Mouse (Mus musculus): ENCODE data around the gene Rxfp4. TPM values are rescaled to one million over a fixed set of nuclear protein-coding genes. Genes with fewer than 3 reads are reported as not detected.

Gene Rxfp4
- polyA plus RNA-seq, 1 experiment from 2014 or later, result 0.19 TPM

DNA sequence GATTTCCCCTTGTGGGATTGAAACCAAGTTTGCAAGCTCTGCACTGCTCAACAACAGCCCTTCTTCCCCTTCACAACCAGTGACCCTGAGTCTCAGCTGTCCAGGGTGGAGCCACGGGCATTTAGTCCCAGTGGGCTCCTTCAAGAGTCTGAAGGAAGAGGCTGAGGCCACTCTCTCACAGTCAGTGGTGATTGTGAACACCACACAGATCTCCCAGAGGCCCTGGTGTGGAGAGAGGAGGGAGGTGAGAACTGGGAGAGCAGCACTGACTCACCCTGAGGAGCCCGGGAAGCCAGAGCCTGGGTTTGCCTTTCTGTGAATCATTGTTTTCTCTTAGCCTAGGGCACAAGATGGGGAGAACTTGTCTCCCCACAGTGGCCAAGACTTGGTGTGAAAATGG is 28.0 kb downstream of the Rxfp4 start:
- Histone ChIP-seq H3K36me3 (peaks cover 17% of the 10 kb centered on the region), H3K4me2 (0 out of 2 replicates have a peak overlapping the region, but pooled peaks have one; percentile 4), H3K9me3 (no peaks in the 10 kb centered on the region), H3K4me3 (0 out of 2 replicates have a peak overlapping the region, but pooled peaks have one; percentile 83), H3K9ac (no peak overlapping the region), H3K27ac (peak overlapping the region; percentile 97), H3K4me1 (peaks cover 51% of the 10 kb centered on the region), H3K27me3 (no peaks in the 10 kb centered on the region)
- ATAC-seq (ENCODE audit: insufficient number of reproducible peaks, low FRiP score, low TSS enrichment, low read depth), result no peak
- WGBS, result 47% methylated on average over 2 of the region's 2 CpGs

DNA sequence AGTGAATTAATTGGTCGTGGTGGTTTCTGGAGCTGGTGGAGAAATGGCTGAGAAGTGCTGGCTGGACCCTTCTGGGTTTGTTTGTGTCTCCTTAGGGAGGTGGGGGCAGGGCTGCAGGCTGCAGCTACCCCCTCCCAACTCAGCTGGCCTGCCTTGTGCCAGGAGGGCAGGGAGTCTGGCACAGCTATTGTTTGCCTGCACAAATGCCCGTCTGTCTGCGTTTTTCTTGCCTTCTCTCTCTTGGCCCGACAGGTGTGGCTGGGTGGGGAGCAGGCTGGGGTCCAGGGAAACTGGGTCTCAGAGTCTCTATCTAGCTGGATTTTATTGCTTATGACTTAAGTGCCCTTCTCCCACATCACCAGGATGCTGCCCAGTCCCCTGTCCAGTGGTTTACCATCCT is 28.6 kb downstream of the Rxfp4 start:
- H3K4me1 ChIP-seq, result peaks cover 52% of the 10 kb centered on the region
- ATAC-seq (ENCODE audit: insufficient number of reproducible peaks, low FRiP score, low TSS enrichment, low read depth), result no peak
- peak overlapping the region; percentile 83 for H3K4me3 ChIP-seq
- peak overlapping the region; percentile 97 for H3K27ac ChIP-seq
- no peaks in the 10 kb centered on the region for H3K27me3 ChIP-seq
- H3K36me3 ChIP-seq, result peaks cover 11% of the 10 kb centered on the region; the same call in 1 of the 2 replicates
- no peaks in the 10 kb centered on the region for H3K9me3 ChIP-seq
- H3K4me2 ChIP-seq, result peak overlapping the region; percentile 79
- 31% methylated on average over 4 of the region's 4 CpGs for WGBS
- no peak overlapping the region; the same call in 1 of the 2 replicates for H3K9ac ChIP-seq

DNA sequence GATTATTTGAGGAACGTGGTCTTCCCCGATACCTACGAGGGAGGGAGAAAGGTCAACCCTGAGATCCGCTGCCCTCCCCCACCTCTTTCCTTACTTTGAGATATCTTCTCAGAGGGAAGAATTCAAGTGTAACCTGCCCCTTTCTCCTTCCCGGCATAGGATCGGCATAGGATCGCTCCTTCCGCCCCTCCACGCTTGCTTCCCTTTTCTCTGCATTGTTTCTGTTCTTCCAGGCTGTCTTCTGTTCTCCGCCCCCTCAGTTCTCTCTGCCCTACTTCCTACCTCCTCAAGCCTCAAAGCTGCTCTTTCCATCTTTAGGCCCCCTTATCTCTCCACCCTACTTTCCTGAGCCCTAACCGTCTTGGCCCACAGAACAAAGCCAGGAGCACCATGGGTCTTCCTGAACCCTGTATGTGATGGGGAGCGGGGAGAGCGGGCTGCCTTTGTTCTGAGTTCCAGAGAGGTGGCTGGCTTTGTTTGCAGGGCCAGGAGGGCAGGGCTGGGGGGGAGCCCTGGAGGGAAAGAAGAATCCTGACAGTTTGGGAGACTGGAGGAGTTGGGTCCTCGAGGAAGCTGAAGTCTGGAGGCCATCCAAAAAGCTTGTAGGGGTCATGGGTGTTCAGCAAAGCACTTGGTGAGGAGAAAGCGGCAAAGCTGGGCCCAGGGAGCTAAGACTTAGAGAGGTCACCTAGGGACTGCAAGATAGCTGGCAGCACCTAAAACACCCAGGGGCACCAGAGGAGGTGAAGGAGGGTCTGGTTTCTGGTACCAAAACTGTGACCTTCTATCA is 29.4 kb downstream of the Rxfp4 start:
- peaks cover 51% of the 10 kb centered on the region for H3K4me1 ChIP-seq
- peaks cover 8% of the 10 kb centered on the region; the same call in 1 of the 2 replicates for H3K36me3 ChIP-seq
- peak overlapping the region; percentile 90 for H3K9ac ChIP-seq
- 6% methylated on average over 15 of the region's 15 CpGs for WGBS
- H3K27me3 ChIP-seq, result no peaks in the 10 kb centered on the region
- H3K27ac ChIP-seq, result peak overlapping the region; percentile 97
- no peak for ATAC-seq (ENCODE audit: insufficient number of reproducible peaks, low FRiP score, low TSS enrichment, low read depth)
- H3K9me3 ChIP-seq, result no peaks in the 10 kb centered on the region
- peak overlapping the region; percentile 83 for H3K4me3 ChIP-seq
- H3K4me2 ChIP-seq, result peak overlapping the region; percentile 79

DNA sequence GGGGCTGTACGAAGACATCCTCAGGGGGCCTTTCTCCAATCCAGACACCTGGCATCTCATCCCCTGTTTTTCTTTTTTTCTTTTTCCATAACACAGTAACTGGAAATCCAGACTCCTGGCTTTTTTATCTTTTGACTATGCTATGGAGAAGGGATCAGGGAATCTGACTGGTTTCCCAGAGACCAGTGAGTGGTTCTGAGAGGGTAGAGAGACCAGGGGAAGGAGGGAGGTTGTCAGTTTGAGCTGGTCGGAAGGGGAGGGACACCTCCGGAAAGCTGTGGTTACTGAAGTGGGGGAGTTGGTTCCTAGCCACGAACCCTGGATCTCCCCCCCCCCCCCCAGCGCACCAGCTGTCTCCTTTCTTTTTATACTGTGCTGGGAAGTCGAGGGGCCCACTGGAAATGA is 30.0 kb downstream of the Rxfp4 start:
- peaks cover 51% of the 10 kb centered on the region for H3K4me1 ChIP-seq
- no peaks in the 10 kb centered on the region for H3K9me3 ChIP-seq
- no peak for ATAC-seq (ENCODE audit: insufficient number of reproducible peaks, low FRiP score, low TSS enrichment, low read depth)
- peak overlapping the region; percentile 83 for H3K4me3 ChIP-seq
- WGBS, result 2% methylated on average over 4 of the region's 6 CpGs
- H3K27ac ChIP-seq, result peak overlapping the region; percentile 97
- H3K36me3 ChIP-seq, result peaks cover 8% of the 10 kb centered on the region; the same call in 1 of the 2 replicates
- H3K27me3 ChIP-seq, result no peaks in the 10 kb centered on the region
- peak overlapping the region; percentile 90 for H3K9ac ChIP-seq
- peak overlapping the region; percentile 79 for H3K4me2 ChIP-seq

DNA sequence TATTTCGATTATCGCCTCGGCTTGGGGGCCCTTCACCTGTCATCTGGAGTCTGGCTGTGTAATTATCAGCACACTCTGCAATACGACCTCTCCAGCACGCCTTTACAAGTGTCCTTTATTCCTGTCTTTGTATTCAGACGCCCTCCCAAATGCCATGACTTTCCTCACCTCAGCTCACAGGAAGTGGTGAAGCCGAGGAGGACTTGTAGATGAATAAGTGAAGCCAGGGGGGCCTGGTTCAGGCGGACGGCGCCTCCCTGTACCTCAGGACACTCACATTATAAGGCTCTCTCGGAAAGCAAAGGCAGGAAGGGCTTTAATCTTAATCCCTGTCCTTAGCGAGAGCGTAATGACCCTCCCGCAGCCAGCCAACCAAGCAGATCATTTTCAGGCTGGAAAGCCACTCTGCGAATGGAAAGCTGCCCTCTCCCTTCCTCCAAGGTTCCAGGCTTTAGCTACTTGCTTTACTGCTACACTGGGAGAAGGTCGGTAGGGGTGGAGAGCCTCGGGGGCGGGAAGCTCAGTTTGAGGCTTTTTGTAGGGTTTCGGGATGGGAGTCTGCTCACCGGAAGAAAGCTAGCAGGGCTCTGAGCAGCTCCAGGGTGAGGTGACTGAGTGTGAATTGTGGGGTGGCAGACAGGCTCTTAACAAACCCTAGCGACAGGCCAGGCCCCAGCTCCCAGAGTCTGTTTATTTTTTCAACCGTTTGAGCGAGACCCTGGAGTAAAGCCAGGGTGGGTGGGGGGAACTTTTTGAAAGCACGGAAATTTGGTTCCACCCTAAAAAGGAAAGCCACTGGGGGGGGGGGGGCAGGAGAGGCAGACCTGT is 30.6 kb downstream of the Rxfp4 start:
- Histone ChIP-seq H3K9me3 (no peaks in the 10 kb centered on the region), H3K27me3 (no peaks in the 10 kb centered on the region), H3K27ac (peak overlapping the region; percentile 97), H3K36me3 (peaks cover 4% of the 10 kb centered on the region; the same call in 1 of the 2 replicates), H3K4me1 (peaks cover 54% of the 10 kb centered on the region), H3K4me3 (peak overlapping the region; percentile 83), H3K9ac (peak overlapping the region; percentile 90), H3K4me2 (peak overlapping the region; percentile 79)
- no peak for ATAC-seq (ENCODE audit: insufficient number of reproducible peaks, low FRiP score, low TSS enrichment, low read depth)
- under 1% methylated on average over 24 of the region's 24 CpGs for WGBS

DNA sequence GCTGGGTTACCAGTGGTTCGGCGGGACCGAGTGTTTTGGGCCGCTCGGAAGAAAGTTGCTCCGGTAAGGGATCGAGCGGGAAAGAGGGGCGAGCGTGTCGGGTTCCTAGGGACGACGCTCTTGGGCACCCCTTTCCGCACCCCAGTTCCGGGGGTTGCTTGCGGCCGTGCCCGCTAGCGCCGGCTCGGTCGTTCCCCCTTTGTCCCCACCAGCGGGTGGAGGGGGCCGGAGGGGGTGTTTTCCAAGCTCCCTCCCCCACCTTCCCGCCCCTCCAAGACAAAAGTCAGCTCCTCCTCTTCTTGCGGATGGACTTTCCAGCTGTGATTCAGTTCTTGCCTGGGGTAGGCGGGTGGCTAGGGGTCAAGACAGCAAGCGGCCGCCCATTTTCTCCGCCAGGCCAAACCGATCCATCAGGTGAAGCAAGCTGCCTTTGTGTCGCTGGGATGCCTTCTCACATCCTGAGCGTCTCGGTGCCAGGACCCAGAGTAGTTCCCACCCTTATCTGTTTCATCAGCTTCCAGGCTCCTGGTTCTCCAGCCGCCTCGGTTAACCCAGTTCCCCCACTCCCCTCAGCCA is 31.3 kb downstream of the Rxfp4 start:
- H3K27ac ChIP-seq, result peak overlapping the region; percentile 97
- H3K4me1 ChIP-seq, result peaks cover 58% of the 10 kb centered on the region
- H3K4me2 ChIP-seq, result peak overlapping the region; percentile 79
- H3K27me3 ChIP-seq, result no peaks in the 10 kb centered on the region
- under 1% methylated on average over 36 of the region's 36 CpGs for WGBS
- H3K9me3 ChIP-seq, result no peaks in the 10 kb centered on the region
- H3K9ac ChIP-seq, result peak overlapping the region; percentile 90
- peak overlapping the region; percentile 83 for H3K4me3 ChIP-seq
- peaks cover 4% of the 10 kb centered on the region; the same call in 1 of the 2 replicates for H3K36me3 ChIP-seq
- peak; percentile 41 for ATAC-seq (ENCODE audit: insufficient number of reproducible peaks, low FRiP score, low TSS enrichment, low read depth)

DNA sequence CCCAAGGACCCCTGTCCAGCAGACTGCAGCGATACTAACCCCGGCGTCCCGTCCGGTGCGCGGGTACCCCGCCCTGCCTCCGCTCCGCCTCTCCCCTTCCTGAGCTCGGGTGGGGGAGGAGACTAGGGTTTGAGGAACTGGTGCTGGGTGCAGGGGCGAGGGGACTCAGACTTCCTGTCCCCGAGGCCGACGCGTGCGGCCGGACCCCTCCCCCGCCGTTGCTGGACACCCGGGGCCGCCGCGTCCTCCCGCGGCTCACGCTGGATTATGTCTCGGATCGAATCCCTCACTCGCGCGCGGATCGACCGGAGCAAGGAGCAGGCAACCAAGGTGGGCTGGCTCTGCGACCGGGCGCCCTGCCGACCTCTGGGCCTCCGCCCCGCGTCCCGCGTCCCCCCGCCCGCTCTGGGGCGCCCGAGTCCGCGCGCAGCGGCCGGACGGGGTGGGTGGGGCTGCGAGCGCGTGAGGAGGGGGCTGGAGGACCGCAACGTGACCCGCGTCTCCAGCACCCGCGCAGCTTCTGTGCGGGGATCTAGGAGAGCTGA is 31.9 kb downstream of the Rxfp4 start:
- ATAC-seq (ENCODE audit: insufficient number of reproducible peaks, low FRiP score, low TSS enrichment, low read depth), result peak; percentile 74
- WGBS, result under 1% methylated on average over 60 of the region's 64 CpGs
- Histone ChIP-seq H3K36me3 (peaks cover under 1% of the 10 kb centered on the region; the same call in 1 of the 2 replicates), H3K9ac (peak overlapping the region; percentile 90), H3K4me3 (peak overlapping the region; percentile 83), H3K27ac (peak overlapping the region; percentile 97), H3K9me3 (no peaks in the 10 kb centered on the region), H3K4me2 (peak overlapping the region; percentile 79), H3K27me3 (no peaks in the 10 kb centered on the region), H3K4me1 (peaks cover 58% of the 10 kb centered on the region)

DNA sequence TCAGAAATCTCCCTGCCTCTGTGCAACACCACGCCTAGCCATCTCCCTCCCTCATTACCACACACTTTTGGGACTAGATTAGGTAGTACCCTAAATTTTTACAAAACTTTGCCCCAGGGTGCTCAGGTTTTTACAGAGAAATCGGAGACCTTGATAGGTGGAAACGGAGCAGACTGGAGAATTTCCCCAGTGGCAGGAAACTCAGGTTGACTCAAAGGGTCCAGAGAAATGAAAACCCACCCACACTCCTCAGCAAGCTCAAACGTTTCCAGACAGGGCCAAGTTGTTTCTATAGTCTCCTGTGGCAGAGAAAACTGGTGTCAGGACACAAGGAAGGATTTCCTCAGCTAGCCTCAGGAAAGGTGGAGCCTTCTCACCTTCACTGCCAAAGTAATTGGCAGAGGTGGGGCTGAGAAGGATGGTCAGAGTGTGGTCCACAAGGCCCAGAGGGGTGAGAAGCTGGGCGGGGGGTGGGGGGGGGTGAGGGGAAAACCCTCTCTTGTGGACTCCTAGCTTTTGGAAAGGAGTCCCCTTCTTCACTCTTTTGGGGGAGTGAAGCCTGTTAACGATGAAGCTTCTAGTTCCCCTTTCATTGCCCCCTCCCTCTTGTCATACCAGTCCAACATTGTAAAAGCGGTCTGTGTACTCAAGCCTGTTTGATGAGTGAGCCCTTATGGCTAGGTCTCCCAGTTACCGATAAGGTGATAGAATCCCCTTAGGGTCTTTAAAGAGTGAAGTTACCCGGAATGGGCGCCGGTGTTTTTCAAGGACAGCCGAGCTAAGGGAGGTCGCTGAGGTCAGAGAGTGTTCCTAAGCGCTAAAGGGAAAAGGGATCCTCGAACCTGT is 32.6 kb downstream of the Rxfp4 start:
- Histone ChIP-seq H3K27ac (peak overlapping the region; percentile 97), H3K4me1 (peaks cover 62% of the 10 kb centered on the region), H3K4me2 (peak overlapping the region; percentile 79), H3K27me3 (no peaks in the 10 kb centered on the region), H3K36me3 (no peaks in the 10 kb centered on the region), H3K9me3 (no peaks in the 10 kb centered on the region), H3K9ac (peak overlapping the region; percentile 90), H3K4me3 (peak overlapping the region; percentile 83)
- ATAC-seq (ENCODE audit: insufficient number of reproducible peaks, low FRiP score, low TSS enrichment, low read depth), result no peak
- WGBS, result 6% methylated on average over 15 of the region's 15 CpGs

DNA sequence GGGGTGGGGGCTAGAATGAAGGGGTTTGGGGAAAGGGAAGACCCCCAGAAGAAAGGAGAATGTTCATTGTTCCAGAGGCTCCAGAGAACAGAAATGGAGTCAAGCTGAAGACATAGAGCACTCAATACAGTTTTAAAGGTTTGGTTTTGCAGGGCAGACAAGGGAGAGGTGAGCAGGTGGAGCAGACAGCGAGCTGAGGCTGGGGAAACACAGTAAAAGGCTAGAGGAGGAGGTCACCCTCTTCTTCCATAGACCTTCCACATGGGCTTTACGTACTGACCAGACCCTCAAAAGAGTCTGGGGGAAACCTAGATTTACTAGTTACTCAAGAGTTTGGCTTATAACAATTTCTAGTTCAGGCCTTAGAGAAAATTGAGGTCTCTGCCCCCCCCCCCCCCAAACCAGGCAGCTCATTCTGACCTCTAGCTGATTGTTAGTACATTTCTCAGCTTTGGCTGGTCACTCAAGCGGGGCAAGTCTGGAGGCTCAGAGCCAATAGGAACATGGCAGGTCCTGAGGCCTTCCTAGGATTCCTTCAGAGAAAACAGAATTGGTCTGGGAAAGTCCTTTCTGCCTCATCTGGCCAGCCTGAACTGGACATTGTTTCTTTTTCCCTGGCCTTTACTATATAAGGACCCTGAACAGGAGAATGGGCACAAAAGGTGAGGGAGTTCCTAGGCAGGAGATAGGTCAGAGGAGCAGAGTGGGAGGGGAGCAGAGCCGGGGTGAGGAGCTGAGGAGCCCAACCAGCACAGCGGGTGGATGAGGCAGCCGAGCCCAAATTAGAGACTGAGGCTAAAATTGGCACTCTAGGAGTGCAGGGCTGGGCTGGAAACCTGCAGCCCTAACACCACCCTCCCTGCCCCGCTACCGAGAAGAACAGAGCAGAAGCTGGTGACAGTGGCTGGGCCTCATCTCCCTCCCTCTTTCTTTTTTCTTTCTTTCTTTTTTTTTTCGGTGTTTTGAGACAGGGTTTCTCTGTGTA is 33.5 kb downstream of the Rxfp4 start:
- 54% methylated on average over 9 of the region's 9 CpGs for WGBS
- no peaks in the 10 kb centered on the region for H3K27me3 ChIP-seq
- peak overlapping the region; percentile 79; the same call in 1 of the 2 replicates for H3K4me2 ChIP-seq
- no peaks in the 10 kb centered on the region for H3K36me3 ChIP-seq
- H3K4me3 ChIP-seq, result no peak overlapping the region
- ATAC-seq (ENCODE audit: insufficient number of reproducible peaks, low FRiP score, low TSS enrichment, low read depth), result no peak
- H3K9me3 ChIP-seq, result no peaks in the 10 kb centered on the region
- H3K27ac ChIP-seq, result peak overlapping the region; percentile 97
- H3K4me1 ChIP-seq, result peaks cover 54% of the 10 kb centered on the region
- H3K9ac ChIP-seq, result no peak overlapping the region
